Mouse (Mus musculus) intestine, embryonic 14.5 days (tissue): ENCODE measurements around the gene Tspan11. TPM values are rescaled to one million over a fixed set of nuclear protein-coding genes. Genes with fewer than 3 reads are reported as not detected.

Experiments
- ATAC-seq: fragments of 200-750 bp; cut with Nextera tagmentation; replicated peaks from 2 replicates; pipeline ENCODE4 v1.8.0; 2017; ENCODE audit warnings: low read depth, moderate number of reproducible peaks, moderate TSS enrichment, moderate library complexity; ENCODE audit not compliant: low FRiP score, low TSS enrichment
- DNase-seq: peaks from one replicate; pipeline ENCODE4 v3.0.0-alpha.2; 2018; ENCODE audit warnings: low spot score
- H3K27ac ChIP-seq: fragments of 300-500 bp; sonication (generic); 2 replicates; pipeline ENCODE4 v1.5.1; 2014; ENCODE audit warnings: low read depth, mild to moderate bottlenecking, control low read depth
- H3K27me3 ChIP-seq: fragments of 300-500 bp; sonication (generic); replicated peaks from 2 replicates; pipeline ENCODE4 v1.6.1; 2014; ENCODE audit warnings: low read length, control low read depth; ENCODE audit not compliant: control insufficient read depth, insufficient read depth
- H3K36me3 ChIP-seq: fragments of 300-500 bp; sonication (generic); 2 replicates; pipeline ENCODE4 v1.6.1; 2014; ENCODE audit warnings: low read length, control low read depth; ENCODE audit not compliant: control insufficient read depth, insufficient read depth
- H3K4me1 ChIP-seq: fragments of 300-500 bp; sonication (generic); replicated peaks from 2 replicates; pipeline ENCODE4 v1.6.1; 2014; ENCODE audit warnings: low read length, control low read depth, mixed read lengths; ENCODE audit not compliant: control insufficient read depth, insufficient read depth
- H3K4me2 ChIP-seq: fragments of 300-500 bp; sonication (generic); 2 replicates; pipeline ENCODE4 v1.6.1; 2014; ENCODE audit warnings: low read length
- H3K4me3 ChIP-seq: fragments of 300-500 bp; sonication (generic); 2 replicates; pipeline ENCODE4 v1.5.1; 2014; ENCODE audit warnings: low read depth, low read length, control low read depth, mixed read lengths
- H3K9ac ChIP-seq: fragments of 300-500 bp; sonication (generic); 2 replicates; pipeline ENCODE4 v1.6.1; 2014; ENCODE audit warnings: mild to moderate bottlenecking, low read length
- H3K9me3 ChIP-seq: fragments of 300-500 bp; sonication (generic); 2 replicates; pipeline ENCODE4 v1.6.1; 2016; ENCODE audit warnings: low read length, control low read depth; ENCODE audit not compliant: control insufficient read depth
- WGBS: fragments of 180-500 bp; shearing (Covaris S2); extraction: QIAGEN DNeasy Blood & Tissue Kit; methylation state at CpG from one replicate; pipeline ENCODE4 v1.1.7; 2014; 5-methylcytosine and 5-hydroxymethylcytosine counted together
- polyA plus RNA-seq: library from polyadenylated mRNA; unstranded; fragments of >200 nt; fragmentation: Nextera tagmentation; extraction: Ambion mirVana; gene quantifications from 2 replicates; pipeline ENCODE4 v1.2.1, GENCODE M21; 2014

The Tspan11 gene
- polyA plus RNA-seq, 1 experiment from 2014 or later = 4.1 TPM

DNA sequence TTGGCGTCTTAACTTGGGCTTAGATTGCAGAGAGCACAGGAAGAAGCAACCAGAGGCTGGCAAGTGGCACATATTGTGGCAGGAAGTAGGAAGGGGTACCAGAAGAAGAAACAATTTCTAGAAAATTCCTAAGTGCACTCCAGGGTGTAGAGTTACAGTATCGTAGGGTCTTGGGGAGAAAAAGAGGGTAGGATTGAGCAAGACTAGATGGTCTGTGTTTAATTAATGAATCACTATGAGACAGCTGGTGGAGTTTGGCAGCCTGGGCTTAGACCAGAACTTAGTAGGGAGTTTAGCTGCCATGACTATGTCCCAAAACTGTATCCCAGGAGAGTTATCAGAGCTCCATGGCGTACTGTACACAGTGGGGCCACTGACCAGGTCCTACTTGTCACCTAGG lies 1.2 kb downstream of the Tspan11 start:
- Histone ChIP-seq H3K4me1 (no peaks in the 10 kb centered on the region; the same call in 1 of the 2 replicates), H3K9ac (no peak overlapping the region), H3K9me3 (no peaks in the 10 kb centered on the region), H3K36me3 (no peaks in the 10 kb centered on the region), H3K4me2 (peak overlapping the region; percentile 78), H3K27me3 (no peaks in the 10 kb centered on the region), H3K27ac (no peak overlapping the region), H3K4me3 (no peak overlapping the region; the same call in 1 of the 2 replicates)
- DNase-seq (no peak), ATAC-seq (no peak)
- WGBS = 76% methylated on average over 3 of the region's 3 CpGs

- ATAC-seq = no peak
- no peaks in the 10 kb centered on the region for H3K36me3 ChIP-seq
- 43% methylated on average over 6 of the region's 6 CpGs for WGBS
- H3K9ac ChIP-seq = no peak overlapping the region
- 0 out of 2 replicates have a peak, but pooled peaks cover 5% of the 10 kb centered on the region for H3K9me3 ChIP-seq
- no peaks in the 10 kb centered on the region for H3K4me1 ChIP-seq
- H3K27ac ChIP-seq = no peak overlapping the region
- no peak overlapping the region for H3K4me3 ChIP-seq
- no peak for DNase-seq
- H3K27me3 ChIP-seq = no peaks in the 10 kb centered on the region
- no peak overlapping the region for H3K4me2 ChIP-seq
Measured at GRCm38 (mm10) chr6:127893611-127894010, 6.2 kb downstream of the Tspan11 start.

DNA sequence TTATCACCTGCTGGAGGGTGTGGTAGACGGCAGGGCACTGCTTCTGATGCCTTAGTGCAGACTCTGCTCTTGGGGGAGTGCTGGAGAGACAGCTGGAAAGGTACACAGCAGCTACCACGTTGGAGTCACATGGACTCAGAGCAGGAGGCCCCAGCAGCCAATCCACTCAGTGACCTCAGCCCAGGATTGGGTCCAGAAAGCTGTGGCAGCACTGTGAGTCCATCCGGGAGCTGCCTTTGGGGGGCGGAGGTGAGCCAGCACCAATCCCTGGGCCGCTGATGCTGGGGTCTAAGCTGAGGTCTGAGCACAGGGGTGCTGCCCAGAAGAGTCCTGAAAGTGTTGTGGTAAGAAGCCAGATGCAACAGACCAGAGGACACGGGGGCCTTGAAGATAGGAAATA lies 7.6 kb downstream of the Tspan11 start:
- no peak overlapping the region for H3K27ac ChIP-seq
- no peak for DNase-seq

GRCm38 (mm10) chr6:127896425-127896824 lies 9.0 kb downstream of the Tspan11 start:
- Histone ChIP-seq H3K4me2 (no peak overlapping the region), H3K27ac (no peak overlapping the region), H3K4me1 (no peaks in the 10 kb centered on the region), H3K9me3 (0 out of 2 replicates have a peak, but pooled peaks cover 5% of the 10 kb centered on the region), H3K36me3 (no peaks in the 10 kb centered on the region), H3K9ac (no peak overlapping the region), H3K27me3 (no peaks in the 10 kb centered on the region), H3K4me3 (no peak overlapping the region)
- ATAC-seq = no peak
- 56% methylated on average over 3 of the region's 3 CpGs for WGBS
- no peak for DNase-seq

More for the DNA sequence above, 7.6 kb downstream of the Tspan11 start:
- 37% methylated on average over 6 of the region's 6 CpGs for WGBS
- Histone ChIP-seq H3K4me2 (no peak overlapping the region), H3K4me3 (no peak overlapping the region), H3K27me3 (no peaks in the 10 kb centered on the region), H3K36me3 (no peaks in the 10 kb centered on the region), H3K9me3 (0 out of 2 replicates have a peak, but pooled peaks cover 5% of the 10 kb centered on the region), H3K9ac (no peak overlapping the region), H3K4me1 (no peaks in the 10 kb centered on the region)
- no peak for ATAC-seq

DNA sequence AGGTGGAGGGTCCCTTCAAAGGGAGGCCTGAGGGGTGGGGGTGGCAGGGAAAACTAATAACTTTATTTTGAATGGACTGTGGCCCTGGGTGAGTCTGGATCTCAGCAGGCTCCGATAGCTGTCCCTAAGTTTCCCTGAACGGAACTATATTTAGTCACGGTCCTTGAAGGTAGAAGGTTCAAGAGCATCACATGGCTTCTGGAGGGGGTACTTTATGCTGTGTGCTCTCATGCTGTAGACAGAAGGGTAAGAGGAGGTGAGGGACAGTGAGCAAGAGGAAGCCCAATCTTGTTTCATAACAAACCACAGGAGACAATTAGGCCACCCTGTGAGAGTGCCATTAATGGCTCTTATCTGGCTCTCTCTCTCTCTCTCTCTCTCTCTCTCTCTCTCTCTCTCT lies 10.0 kb downstream of the Tspan11 start:
- Histone ChIP-seq H3K4me3 (no peak overlapping the region), H3K27ac (no peak overlapping the region), H3K9me3 (0 out of 2 replicates have a peak, but pooled peaks cover 5% of the 10 kb centered on the region), H3K4me2 (no peak overlapping the region), H3K4me1 (no peaks in the 10 kb centered on the region), H3K36me3 (no peaks in the 10 kb centered on the region), H3K27me3 (no peaks in the 10 kb centered on the region), H3K9ac (no peak overlapping the region)
- DNase-seq (no peak), ATAC-seq (no peak)
- 89% methylated on average over 3 of the region's 3 CpGs for WGBS

DNA sequence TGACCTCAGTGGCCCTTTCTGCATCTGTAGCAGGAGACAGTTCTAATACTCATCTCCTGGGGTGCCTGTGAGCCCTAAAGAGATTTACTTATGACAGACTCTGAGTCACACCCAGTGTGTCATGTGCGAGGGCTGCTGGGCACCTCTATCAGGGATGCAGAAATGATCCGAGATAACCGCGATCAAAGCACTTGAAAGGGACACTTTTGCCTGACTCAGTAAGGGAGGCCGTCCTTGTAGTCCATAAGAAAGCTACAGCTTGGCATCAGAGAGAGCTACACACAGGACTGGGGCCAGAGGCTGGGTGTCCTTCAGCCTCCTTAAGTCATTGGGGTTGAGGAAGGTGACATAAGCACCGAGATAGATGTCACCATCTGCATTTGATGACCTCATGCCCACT lies 12.7 kb downstream of the Tspan11 start:
- no peak overlapping the region for H3K9ac ChIP-seq
- H3K27me3 ChIP-seq = no peaks in the 10 kb centered on the region
- H3K4me3 ChIP-seq = no peak overlapping the region
- DNase-seq (no peak), ATAC-seq (no peak)
- H3K36me3 ChIP-seq = no peaks in the 10 kb centered on the region
- no peak overlapping the region for H3K27ac ChIP-seq
- 86% methylated on average over 6 of the region's 6 CpGs for WGBS
- no peaks in the 10 kb centered on the region for H3K4me1 ChIP-seq
- 0 out of 2 replicates have a peak, but pooled peaks cover 5% of the 10 kb centered on the region for H3K9me3 ChIP-seq
- H3K4me2 ChIP-seq = no peak overlapping the region

DNA sequence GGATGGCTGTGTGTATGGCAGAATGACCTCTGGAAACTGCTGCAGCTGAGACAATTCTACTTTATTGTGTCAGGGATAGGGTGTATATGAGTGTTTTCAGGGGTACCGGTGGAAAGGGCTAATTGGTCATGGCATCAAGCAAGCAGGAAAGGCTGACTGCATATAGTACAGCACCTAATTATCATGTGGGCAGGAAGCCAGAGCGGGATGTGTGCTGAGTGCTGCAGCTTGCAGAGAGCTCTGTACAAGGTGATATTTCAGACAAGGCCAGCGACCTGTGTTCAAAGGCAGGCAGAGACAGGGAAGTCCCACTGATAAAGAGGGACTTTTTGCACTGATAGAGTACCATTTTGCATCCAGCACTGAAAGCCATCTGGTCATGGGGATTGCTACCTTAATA lies 13.9 kb downstream of the Tspan11 start:
- Histone ChIP-seq H3K9me3 (0 out of 2 replicates have a peak, but pooled peaks cover 5% of the 10 kb centered on the region), H3K27me3 (no peaks in the 10 kb centered on the region), H3K4me1 (no peaks in the 10 kb centered on the region), H3K36me3 (no peaks in the 10 kb centered on the region), H3K4me3 (no peak overlapping the region), H3K27ac (no peak overlapping the region), H3K9ac (no peak overlapping the region), H3K4me2 (no peak overlapping the region)
- ATAC-seq (no peak), DNase-seq (no peak)
- WGBS = 86% methylated on average over 3 of the region's 3 CpGs

DNA sequence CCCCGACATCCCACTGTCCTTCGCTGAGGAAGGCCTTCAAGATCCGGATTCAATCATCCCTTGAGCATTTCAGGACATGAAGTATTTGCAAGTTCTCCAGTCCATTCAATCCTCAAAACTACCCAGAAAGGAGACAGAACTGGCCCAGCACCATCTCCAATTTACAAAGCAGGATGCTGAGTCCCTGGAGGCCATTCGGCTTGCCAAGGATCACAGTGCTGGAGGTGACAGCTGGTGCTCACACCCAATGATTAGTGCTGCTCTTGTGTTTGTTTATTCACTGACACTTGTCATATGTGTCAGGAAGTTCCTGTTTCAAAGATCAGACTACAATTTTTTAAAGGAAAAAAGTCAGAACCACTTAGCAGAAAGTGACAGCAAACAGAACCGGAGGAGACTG lies 14.3 kb downstream of the Tspan11 start:
- H3K4me3 ChIP-seq = no peak overlapping the region
- H3K36me3 ChIP-seq = no peaks in the 10 kb centered on the region
- no peaks in the 10 kb centered on the region for H3K4me1 ChIP-seq
- WGBS = 82% methylated on average over 5 of the region's 5 CpGs
- no peak for ATAC-seq
- no peak overlapping the region for H3K27ac ChIP-seq
- no peaks in the 10 kb centered on the region for H3K27me3 ChIP-seq
- 0 out of 2 replicates have a peak, but pooled peaks cover 5% of the 10 kb centered on the region for H3K9me3 ChIP-seq
- no peak overlapping the region for H3K9ac ChIP-seq
- no peak for DNase-seq
- H3K4me2 ChIP-seq = no peak overlapping the region

- no peaks in the 10 kb centered on the region for H3K4me1 ChIP-seq
- no peak overlapping the region for H3K27ac ChIP-seq
- no peak overlapping the region for H3K4me2 ChIP-seq
- no peak for ATAC-seq
- H3K9me3 ChIP-seq = 0 out of 2 replicates have a peak, but pooled peaks cover 5% of the 10 kb centered on the region
- no peaks in the 10 kb centered on the region for H3K36me3 ChIP-seq
- WGBS = 75% methylated on average over 8 of the region's 8 CpGs
- H3K27me3 ChIP-seq = no peaks in the 10 kb centered on the region
- no peak overlapping the region for H3K9ac ChIP-seq
- no peak overlapping the region for H3K4me3 ChIP-seq
- DNase-seq = no peak
Measured at GRCm38 (mm10) chr6:127902559-127902958, 15.2 kb downstream of the Tspan11 start.
